Mouse (Mus musculus) adrenal gland, postnatal 10 days (tissue): Measurements from ENCODE around the gene Ntm. TPM values are rescaled to one million over a fixed set of nuclear protein-coding genes. Genes with fewer than 3 reads are reported as not detected.
A peak's percentile ranks its signal among the peaks of the same experiment; 100 is the strongest.

Experiments used
- DNase-seq: peaks from one replicate; pipeline ENCODE4 v3.0.0; 2021; ENCODE audit warnings: mixed read lengths
- total RNA-seq, 2 experiments: library from RNA; stranded (reverse); gene quantifications; 2 replicates each; pipeline ENCODE4 v1.2.3; 2021

Ntm gene
- total RNA-seq, 2 experiments from 2014 or later: 1.5 to 1.7 TPM

- no peak for DNase-seq
Measured at GRCm38 (mm10) chr9:29472226-29472625, 490.7 kb downstream of the Ntm start.

DNA sequence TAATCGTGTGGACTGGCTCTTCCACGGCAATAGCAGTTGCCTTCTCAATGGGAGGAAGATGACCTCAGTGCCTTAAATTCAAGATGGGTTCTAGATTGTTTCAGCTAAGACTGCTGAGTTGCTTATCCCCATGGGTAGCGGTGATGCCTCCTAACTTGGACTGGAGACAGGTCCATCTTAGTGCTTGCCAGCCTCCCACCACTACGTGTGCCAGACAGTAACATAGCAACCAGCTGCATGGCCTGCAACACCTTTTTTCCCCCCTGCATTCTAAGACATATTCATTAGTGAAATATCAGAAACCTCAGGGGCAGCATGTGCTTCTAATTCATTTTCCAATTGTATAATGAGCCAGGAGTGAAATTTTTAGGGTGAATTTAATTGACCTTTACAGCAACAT is 498.2 kb downstream of the Ntm start:
- no peak for DNase-seq

- no peak for DNase-seq
Measured at GRCm38 (mm10) chr9:29462970-29463593, 499.9 kb downstream of the Ntm start.

GRCm38 (mm10) chr9:29457976-29458572 is 504.9 kb downstream of the Ntm start:
- peak; percentile 75 for DNase-seq

DNA sequence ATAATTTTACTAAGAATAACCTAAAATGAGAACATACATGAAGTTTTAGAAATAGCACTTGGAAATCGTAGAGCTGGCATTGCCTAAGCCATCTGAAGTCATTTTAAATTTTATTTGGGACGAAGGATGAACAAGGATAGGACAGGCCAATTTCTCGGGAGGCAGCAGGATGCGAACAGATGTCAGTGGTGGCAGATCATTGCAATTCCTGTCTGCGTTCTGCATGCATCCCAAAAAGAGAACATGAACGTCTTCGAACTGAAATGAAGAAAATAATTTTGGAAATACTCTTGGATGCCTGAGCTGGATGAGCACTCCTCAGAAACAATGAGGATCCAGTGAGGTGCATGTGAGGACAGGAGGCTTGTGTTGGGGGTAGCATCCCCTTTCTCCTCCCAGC is 506.9 kb downstream of the Ntm start:
- DNase-seq: no peak

DNA sequence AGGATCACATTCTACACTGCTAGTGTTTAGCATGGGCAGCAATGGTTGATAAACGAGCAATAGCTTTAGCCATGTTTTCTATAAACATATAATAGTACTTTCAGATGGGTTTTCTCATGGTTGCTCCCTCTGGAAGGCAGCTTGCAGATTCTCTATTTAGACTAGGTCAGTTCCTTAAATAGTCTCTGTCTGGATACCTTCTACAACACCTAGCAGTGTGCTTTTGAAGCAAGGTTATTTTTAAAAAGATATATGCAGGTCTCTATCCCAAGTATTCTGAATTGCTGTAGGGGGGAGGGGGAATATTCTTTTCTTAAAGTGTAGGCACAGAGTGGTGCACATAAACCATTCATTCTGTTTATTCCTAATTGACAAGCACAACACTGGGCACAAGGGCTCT is 511.7 kb downstream of the Ntm start:
- DNase-seq: no peak

- no peak for DNase-seq
Measured at GRCm38 (mm10) chr9:29444001-29444400, 518.9 kb downstream of the Ntm start.

GRCm38 (mm10) chr9:29439401-29439800 is 523.5 kb downstream of the Ntm start:
- no peak for DNase-seq

- no peak for DNase-seq
Measured at GRCm38 (mm10) chr9:29434611-29435010, 528.3 kb downstream of the Ntm start.

- DNase-seq: no peak
Measured at GRCm38 (mm10) chr9:29433910-29434309, 529.0 kb downstream of the Ntm start.

DNA sequence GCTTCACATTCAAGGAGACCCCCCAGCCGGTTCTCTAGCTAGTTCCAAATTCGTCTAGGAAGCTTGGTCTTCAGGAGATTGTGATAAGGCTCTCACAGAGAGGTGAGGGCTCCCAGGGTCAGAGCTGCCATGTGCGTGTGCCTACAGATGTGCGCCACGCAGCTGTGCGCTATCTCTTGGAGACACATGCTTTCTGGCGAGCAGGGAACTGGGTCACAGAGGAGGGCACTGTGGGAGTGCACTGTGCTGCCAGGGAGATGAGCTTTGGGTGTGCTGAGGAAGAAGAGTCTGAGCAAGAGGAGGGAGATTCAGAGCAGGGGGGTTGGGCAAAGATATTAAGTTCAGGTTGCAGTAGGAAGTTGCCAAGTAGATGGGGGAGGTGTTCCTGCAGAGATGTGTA is 529.8 kb downstream of the Ntm start:
- DNase-seq: no peak

DNA sequence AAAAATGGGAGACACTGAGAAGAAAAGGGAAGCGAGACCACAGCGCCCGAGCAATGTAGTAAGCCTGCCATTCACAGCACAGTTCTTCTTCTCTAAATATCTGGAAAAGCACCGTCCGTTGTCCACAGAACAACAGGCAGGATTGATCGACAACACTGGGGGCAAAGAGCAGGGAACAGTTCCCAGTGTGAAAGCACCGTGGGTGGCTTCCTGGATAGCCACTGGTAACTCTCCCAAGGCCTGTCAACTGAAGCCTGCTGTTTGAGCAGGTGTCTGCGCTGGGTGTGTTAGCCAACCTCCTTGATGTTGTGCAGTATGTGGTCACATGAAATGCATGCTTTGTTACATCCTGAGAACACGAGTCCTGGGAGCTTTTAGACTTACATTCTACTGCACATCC is 531.4 kb downstream of the Ntm start:
- DNase-seq: no peak

GRCm38 (mm10) chr9:29430189-29430588 is 532.8 kb downstream of the Ntm start:
- DNase-seq: no peak

DNA sequence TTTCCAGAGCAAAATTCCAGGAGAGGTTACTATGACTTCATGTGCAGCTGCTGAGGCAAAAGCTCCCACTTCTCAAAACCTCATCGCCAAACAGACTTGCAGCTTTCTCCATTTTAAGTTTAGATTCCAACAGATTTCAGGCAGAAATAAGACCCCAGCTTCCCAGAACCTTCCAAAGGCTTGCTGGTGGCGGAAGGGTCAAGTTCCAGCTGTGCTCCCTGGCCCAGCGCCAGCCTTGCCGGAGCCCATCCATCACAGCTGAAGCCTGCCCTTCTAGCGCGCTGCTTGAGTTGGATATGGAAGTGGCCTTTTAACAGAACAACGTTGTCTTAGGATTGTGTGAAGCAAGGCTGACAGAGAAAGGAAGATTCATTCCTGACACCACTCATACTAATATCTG is 534.6 kb downstream of the Ntm start:
- peak; percentile 25 for DNase-seq

DNA sequence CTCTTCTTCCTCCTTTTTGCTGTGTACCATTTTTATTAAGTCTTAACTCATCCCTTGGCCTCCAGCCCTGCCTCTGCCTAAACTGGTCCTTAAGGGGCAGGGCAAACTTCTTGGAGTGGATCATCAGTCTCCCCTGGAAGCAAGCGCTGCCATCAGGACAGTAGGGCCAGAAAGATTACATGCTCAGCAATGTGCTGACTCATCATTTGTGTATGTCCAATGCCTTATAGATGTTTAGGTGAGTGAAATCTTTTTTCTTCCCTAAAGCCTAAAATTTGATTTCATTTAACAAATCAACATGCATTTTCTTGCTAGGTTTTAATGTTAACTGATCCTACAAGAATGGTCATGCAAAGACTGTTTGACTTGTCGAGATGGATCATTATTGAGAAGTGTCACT is 536.7 kb downstream of the Ntm start:
- no peak for DNase-seq

DNA sequence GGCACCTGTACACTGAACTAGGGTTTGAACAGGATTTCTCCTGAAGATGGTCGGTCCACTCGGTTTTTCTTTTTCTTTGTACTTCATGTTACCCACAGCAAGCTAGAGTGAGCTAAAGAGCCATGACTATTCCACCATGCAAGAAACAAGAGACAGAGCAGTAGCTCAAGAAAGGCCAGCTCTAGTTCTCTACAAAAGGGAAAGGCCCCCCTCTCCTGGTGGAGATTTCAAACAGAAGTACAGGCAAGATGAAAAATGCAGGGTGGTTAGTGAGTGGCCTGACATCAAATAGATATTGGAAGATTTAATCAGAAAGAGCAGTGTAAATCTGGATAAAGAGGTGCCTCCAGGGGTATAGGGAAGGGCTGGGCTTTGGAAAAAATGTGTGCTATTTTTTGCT is 547.4 kb downstream of the Ntm start:
- DNase-seq: no peak

DNA sequence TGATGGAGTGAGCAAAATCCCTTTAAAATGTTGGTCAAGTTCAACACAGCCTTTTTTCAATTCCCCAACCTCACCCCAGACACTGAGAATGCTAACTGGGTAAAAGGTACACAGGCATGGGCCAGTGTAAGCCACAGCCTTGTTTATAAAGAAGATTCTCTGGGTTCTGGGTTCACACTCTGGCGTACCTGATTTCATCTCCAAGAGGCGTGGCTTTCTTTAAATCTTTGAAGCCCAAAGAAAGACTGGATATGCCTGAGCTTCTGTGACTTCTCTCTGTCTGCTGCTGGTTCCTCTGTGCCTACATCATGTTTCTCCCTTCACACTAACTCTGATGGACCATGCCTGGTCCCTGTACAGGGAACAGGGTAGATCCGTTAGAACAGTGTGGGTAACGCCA is 549.8 kb downstream of the Ntm start:
- no peak for DNase-seq

DNA sequence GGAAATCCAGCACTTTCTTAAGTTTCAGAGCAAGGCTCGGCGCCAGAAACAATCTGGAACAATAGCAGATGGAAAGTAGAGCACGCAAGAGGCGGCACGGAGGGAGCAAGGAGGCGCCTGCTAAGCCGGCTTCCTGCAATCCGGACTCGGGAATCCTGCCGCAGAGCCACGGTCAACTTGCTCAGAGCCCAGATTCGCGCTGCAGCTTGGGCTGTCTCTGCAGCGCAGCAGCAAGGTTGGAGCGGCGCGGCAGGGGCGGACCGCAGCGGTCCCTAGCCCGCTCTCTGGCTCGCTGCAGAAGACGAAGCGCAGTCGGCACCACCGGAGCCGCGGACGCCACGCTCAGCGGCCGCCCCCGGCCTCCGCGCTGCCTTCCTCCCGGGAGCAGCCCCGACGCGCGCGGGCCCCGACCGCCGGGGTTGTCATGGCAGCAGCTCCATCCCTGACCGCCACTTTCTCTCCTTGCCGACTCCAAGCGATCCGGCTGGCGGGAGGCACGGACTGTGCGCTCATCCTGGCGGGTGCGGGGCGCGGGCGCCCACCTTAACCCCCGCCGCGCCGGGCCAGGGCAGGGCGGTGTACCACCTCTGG is 550.7 kb downstream of the Ntm start:
- DNase-seq: peak; percentile 54

GRCm38 (mm10) chr9:29411408-29412180 is 551.3 kb downstream of the Ntm start:
- DNase-seq: peak; percentile 61

GRCm38 (mm10) chr9:29410728-29411407 is 552.1 kb downstream of the Ntm start:
- no peak for DNase-seq

GRCm38 (mm10) chr9:29410284-29410683 is 552.7 kb downstream of the Ntm start:
- DNase-seq: no peak

DNA sequence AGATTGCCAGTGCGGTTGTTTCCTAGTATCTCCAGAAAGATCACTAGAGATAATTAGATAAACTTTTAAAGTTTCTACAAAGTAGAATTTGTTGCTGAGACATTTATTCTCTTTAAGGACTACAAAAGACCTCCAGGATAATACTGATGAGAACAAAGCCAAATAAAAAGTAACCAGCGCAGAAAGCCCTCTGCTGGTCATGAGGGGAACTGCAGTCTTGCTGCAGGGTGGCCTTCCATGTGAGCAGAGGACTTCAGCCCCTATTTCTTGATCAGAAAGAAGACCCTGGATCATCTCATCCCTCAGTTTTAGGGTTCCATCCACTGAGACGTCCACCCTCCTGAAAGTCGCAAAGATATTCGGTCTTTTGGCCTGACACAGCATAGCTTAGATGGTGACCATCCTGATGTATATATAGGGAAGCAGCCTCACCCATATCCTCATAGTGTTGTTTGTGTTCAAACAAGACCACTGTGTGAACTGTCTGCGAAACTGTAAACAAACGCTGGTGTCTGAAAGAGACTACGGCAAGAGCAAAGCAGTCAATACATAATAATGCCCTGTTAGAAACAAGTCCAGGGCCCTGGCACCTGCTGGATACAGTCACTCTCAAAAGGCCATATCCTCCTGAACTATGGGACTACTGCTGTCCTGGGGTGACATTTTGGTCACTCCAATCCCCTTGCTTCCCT is 553.6 kb downstream of the Ntm start:
- DNase-seq: peak; percentile 74
